Mouse (Mus musculus): ENCODE measurements around the gene Sertad2.

DNA sequence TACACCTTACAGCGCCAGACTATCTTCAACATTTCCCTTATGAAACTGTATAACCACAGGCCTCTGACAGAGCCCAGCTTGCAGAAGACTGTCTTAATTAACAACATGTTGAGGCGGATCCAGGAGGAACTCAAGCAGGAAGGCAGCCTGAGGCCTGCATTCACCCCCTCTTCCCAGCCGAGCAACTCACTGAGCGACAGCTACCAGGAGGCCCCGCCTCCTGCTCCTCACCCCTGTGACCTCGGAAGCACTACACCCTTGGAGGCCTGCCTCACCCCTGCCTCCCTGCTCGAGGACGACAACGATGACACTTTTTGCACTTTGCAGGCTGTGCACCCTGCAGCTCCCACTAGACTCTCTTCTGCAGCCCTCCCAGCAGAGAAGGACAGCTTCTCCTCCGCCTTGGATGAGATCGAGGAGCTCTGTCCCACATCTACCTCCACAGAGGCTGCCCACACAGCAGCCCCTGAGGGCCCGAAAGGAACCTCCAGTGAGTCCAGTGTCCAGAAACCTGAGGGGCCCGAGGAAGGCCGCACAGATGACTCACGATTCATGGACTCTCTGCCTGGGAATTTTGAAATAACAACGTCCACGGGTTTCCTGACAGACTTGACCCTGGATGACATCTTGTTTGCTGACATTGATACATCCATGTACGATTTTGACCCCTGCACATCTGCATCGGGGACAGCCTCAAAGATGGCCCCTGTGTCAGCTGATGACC, 105.0 kb downstream of the Sertad2 start:
- TF ChIP-seq CTCF (IDR thresholded peaks at IDR 0.05; ENCODE audit: low read depth): no peak
- TF ChIP-seq EP300 (IDR thresholded peaks at IDR 0.05; ENCODE audit: low read depth): no peak
